Mouse (Mus musculus): ENCODE results near the gene Snorc.

Gene Snorc

DNA sequence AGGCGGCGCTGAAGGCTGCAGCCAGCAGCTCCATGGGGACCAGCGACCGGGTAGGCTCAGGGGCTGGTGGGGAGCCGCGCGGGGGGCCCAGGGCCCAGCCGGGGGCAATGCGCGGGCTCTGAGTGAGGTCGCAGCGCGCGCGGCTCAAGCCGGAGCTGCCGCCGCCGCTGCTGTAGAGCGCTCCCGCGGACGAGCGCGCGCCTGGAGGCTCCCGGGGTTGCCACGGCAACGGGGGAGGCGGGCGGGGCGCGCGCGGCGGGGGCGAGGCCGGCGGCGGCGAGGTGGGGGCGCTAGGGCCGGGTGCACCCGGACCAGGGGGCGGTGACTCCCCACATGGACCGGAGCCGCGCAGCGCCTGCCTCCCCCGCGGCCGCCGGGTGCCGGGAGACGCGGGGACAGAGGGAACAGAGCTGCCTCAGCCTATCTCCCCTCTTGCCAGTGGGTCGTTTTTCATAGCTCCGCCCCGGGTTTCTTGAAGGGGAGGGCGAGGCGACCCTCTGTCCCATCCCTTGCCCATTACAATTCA is 40.2 kb downstream of the Snorc start:
- peak in 1 of 2 experiments; percentile 16 for DNase-seq (ENCODE audit: low spot score in 2 of 2)

DNA sequence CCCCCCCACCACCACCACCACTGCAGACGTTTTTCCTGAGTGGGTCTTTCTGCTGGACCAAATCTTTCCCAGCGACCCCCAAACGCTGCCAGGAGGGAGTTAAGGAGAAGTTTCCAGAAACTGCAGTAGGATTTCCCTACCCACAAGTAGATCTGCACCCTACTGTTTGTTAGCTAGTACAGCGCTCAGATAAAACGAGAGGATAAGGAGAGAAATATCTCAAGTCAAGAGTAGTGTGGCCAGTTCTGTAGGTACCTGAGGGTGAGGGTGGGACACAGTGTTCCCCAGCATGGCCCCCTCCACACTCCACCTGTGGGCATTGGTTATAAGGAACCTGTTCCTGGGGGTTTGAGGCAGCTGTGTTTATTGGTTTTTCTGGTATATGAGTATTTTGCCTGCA is 40.8 kb downstream of the Snorc start:
- no peak for DNase-seq (ENCODE audit: low spot score in 2 of 2)

DNA sequence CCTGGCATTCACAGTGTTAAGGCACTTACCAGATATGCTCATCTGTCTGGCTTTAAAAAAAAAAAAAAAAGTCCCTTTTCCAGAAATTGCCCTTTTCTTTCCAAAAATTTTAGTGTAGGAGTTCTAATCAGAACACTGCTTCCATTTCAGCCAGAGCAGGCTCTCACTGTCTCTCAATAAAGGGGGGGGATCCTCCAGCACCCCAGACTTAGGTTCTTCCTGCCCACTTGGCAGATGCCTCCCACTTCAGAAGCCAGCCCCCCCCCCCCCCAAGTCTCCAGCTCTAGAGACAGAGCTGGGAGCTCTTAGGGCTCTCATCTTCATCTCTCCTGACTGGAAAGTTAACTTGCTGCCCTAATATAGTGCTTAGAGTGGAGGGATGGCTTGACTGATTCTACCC is 50.4 kb downstream of the Snorc start:
- DNase-seq (ENCODE audit: low spot score in 2 of 2) = no peak

DNA sequence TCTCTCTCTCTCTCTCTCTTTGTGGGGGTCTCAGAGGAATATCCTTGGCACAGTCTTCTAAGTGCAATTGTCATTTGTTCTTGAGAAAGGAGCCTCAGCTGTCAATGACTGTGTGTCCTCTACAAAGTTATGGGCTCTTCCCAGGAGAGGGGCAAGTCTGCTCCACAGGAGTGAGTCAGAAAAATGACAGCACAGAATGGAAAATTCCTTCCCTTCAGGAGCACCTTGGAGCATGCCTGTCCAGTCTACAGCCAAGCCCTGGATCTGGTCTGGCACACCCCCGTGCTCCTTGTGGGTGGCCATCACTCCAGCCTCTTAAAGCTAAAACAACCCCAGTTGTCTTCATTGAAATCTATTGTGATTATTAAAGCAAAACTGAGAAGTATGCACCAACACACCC is 51.5 kb downstream of the Snorc start:
- no peak for DNase-seq (ENCODE audit: low spot score in 2 of 2)

DNA sequence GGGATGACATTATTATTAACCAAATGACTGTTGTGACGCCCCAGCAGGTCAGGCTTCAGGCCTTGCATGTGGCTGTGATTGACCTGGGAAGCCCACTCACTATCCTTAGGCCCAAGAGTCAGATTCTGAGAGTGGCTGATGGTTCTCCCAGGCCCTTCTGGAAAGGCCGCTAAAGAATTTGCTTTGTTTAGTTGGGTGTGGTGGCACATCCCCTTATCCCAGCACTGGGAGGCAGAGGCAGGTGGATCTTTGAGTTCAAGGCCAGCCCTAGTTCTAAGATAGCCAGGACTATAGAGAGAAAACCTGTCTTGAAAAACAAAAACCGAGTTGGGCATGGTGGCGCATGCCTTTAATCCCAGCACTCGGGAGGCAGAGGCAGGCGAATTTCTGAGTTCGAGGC is 55.0 kb downstream of the Snorc start:
- no peak for DNase-seq (ENCODE audit: low spot score in 2 of 2)
